Mouse (Mus musculus): ENCODE data around the gene Ppa1. TPM values are rescaled to one million over a fixed set of nuclear protein-coding genes. Genes with fewer than 3 reads are reported as not detected.

Gene Ppa1
- 47.5 and 52.5 TPM in 2 replicates for polyA plus RNA-seq (2012; rRNA removed; ENCODE audit: low replicate concordance)

GRCm38 (mm10) chr10:61647790-61648736 is at the start of gene Ppa1:
Gene Ppa1, plus strand, starts transcription at chr10:61648552.

GRCm38 (mm10) chr10:61680015-61680913 is 31.9 kb downstream of the Ppa1 start, which contains the start of gene Sar1a:
Gene Sar1a, plus strand, starts transcription at chr10:61680299.

GRCm38 (mm10) chr10:61694870-61695670 is 46.7 kb downstream of the Ppa1 start, which contains the start of gene Tysnd1:
Gene Tysnd1, plus strand, starts transcription at chr10:61695514.

GRCm38 (mm10) chr10:61714771-61715461 is 66.6 kb downstream of the Ppa1 start, which contains the start of gene Aifm2:
Gene Aifm2, plus strand, starts transcription at chr10:61715263.

Other genes with a start within 250 kb of the Ppa1 start
- gene Nodal, start 230.6 kb upstream of the Ppa1 start, polyA plus RNA-seq (2012; rRNA removed; ENCODE audit: low replicate concordance): 0.04 and 0.16 TPM in 2 replicates
- gene Eif4ebp2, start 195.9 kb upstream of the Ppa1 start, polyA plus RNA-seq (2012; rRNA removed; ENCODE audit: low replicate concordance): 161 and 181 TPM in 2 replicates
- gene Lrrc20, start 172.8 kb upstream of the Ppa1 start, polyA plus RNA-seq (2012; rRNA removed; ENCODE audit: low replicate concordance): 6.8 and 43.1 TPM in 2 replicates
- 0.33 and 0.60 TPM in 2 replicates for gene Npffr1, start 53.1 kb upstream of the Ppa1 start, polyA plus RNA-seq (2012; rRNA removed; ENCODE audit: low replicate concordance)
- gene Sar1a, start 31.7 kb downstream of the Ppa1 start, polyA plus RNA-seq (2012; rRNA removed; ENCODE audit: low replicate concordance): 72.7 and 111 TPM in 2 replicates
- gene Tysnd1, start 47.0 kb downstream of the Ppa1 start, polyA plus RNA-seq (2012; rRNA removed; ENCODE audit: low replicate concordance): 68.9 and 156 TPM in 2 replicates
- gene Aifm2, start 66.7 kb downstream of the Ppa1 start, polyA plus RNA-seq (2012; rRNA removed; ENCODE audit: low replicate concordance): 84.3 and 117 TPM in 2 replicates
- 1.6 and 2.4 TPM in 2 replicates for gene H2afy2, start 135.6 kb downstream of the Ppa1 start, polyA plus RNA-seq (2012; rRNA removed; ENCODE audit: low replicate concordance)

Data from mammary gland, adult 2 months (tissue).